Mouse (Mus musculus) spleen, adult 2 months (tissue): ENCODE results near the gene Olfr958.

ENCODE experiments used
- CTCF ChIP-seq: fragments of 200-500 bp; IDR thresholded peaks from 2 replicates; pipeline ENCODE4 v1.5.1; 2011; ENCODE audit warnings: mild to moderate bottlenecking, inconsistent platforms; ENCODE audit not compliant: insufficient read depth, insufficient read length, insufficient replicate concordance; ENCODE audit errors: extremely low read depth
- POLR2A ChIP-seq: fragments of 200-500 bp; IDR thresholded peaks from 2 replicates; pipeline ENCODE4 v1.6.1; 2011; ENCODE audit warnings: low read depth, low read length, inconsistent platforms

- TF ChIP-seq POLR2A (no peak), CTCF (no peak)
Observed at GRCm38 (mm10) chr9:39558349-39558647, 4.4 kb upstream of the Olfr958 start.
